ENCODE assay signal across 10 mouse cellular contexts in the genomic region with DNA sequence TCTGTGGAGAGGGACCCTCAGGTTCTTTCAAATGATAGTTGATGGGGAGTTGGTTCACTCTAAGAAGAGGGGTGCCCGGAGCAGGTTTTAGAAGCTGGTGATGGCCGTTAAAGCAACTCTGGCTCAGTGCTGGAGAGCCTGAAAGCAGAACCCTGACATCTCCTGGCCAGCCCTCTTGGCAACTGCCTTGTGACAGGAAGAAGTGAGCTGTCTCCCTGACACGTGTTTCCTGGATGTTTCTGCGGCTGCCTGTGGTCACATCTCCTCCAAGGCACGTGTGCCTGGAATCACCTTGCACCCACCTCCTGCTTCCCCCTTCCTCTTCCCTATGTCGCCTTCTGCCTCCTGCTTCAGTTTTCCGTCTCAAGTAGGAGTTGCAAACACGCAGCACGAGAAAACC. TPM values are rescaled to one million over a fixed set of nuclear protein-coding genes. Genes with fewer than 3 reads are reported as not detected.
A peak's percentile ranks its signal among the peaks of the same experiment; 100 is the strongest.
DNase-seq lines count a peak whose midpoint lies in the region; ATAC-seq and TF ChIP-seq lines count a peak whose summit lies in the region.
"Had no signal": no experiment of that assay in that cellular context is flagged by ENCODE, and none has a peak within 500 bp of the region (broad histone marks: within the 10 kb centered on the region; RNA-seq: fewer than 3 reads in every experiment).

No protein-coding gene starts in this region.

- no peak overlapping the region for H3K4me3 ChIP-seq in liver, embryonic 11.5 days (ENCODE audit: low read depth, low read length)
- no peak overlapping the region for H3K4me3 ChIP-seq in lung, embryonic 14.5 days (ENCODE audit: low read depth, low read length)
- H3K4me3 ChIP-seq: forebrain, embryonic 13.5 days; intestine, embryonic 15.5 days; limb, embryonic 13.5 days had no signal

- ATAC-seq in liver, embryonic 11.5 days (replicated peaks; ENCODE audit: low FRiP score): no peak
- ATAC-seq in lung, embryonic 14.5 days (ENCODE audit: insufficient read depth): no peak
- ATAC-seq: forebrain, embryonic 13.5 days; intestine, embryonic 15.5 days had no signal

- no peak overlapping the region for H3K27ac ChIP-seq in liver, embryonic 11.5 days (ENCODE audit: low read depth, low read length)
- no peak overlapping the region for H3K27ac ChIP-seq in lung, embryonic 14.5 days (ENCODE audit: low read depth)
- H3K27ac ChIP-seq: forebrain, embryonic 13.5 days; intestine, embryonic 15.5 days; limb, embryonic 13.5 days had no signal

- H3K9ac ChIP-seq in liver, embryonic 11.5 days (ENCODE audit: low read depth, low read length): no peak overlapping the region
- H3K9ac ChIP-seq in lung, embryonic 14.5 days: no peak overlapping the region
- H3K9ac ChIP-seq: forebrain, embryonic 13.5 days; intestine, embryonic 15.5 days; limb, embryonic 13.5 days had no signal

- no peak for TF ChIP-seq CTCF in lung, embryonic 14.5 days (IDR thresholded peaks at IDR 0.05; ENCODE audit: low read depth)

- WGBS in liver, embryonic 11.5 days: 57% methylated on average over 9 of the region's 9 CpGs
- WGBS in lung, embryonic 14.5 days: 68% methylated on average over 9 of the region's 9 CpGs

- H3K4me2 ChIP-seq in liver, embryonic 11.5 days: no peak overlapping the region
- H3K4me2 ChIP-seq in lung, embryonic 14.5 days: no peak overlapping the region
- H3K4me2 ChIP-seq: forebrain, embryonic 13.5 days; intestine, embryonic 15.5 days; limb, embryonic 13.5 days had no signal

- peaks cover 17% of the 10 kb centered on the region for H3K4me1 ChIP-seq in liver, embryonic 11.5 days (replicated peaks; ENCODE audit: control insufficient read depth, insufficient read depth, low read length)
- no peaks in the 10 kb centered on the region for H3K4me1 ChIP-seq in lung, embryonic 14.5 days (ENCODE audit: insufficient read depth)

- H3K36me3 ChIP-seq in liver, embryonic 11.5 days (ENCODE audit: control insufficient read depth, insufficient read depth, low read length): peaks cover 5% of the 10 kb centered on the region; the same call in 1 of the 2 replicates
- H3K36me3 ChIP-seq in lung, embryonic 14.5 days (ENCODE audit: insufficient read depth): peaks cover 51% of the 10 kb centered on the region

- H3K27me3 ChIP-seq in liver, embryonic 11.5 days (replicated peaks; ENCODE audit: control insufficient read depth, insufficient read depth, low read length): no peaks in the 10 kb centered on the region
- H3K27me3 ChIP-seq in lung, embryonic 14.5 days (ENCODE audit: insufficient read depth, low read length): no peaks in the 10 kb centered on the region
- H3K27me3 ChIP-seq: forebrain, embryonic 13.5 days; intestine, embryonic 15.5 days; limb, embryonic 13.5 days had no signal

- no peaks in the 10 kb centered on the region for H3K9me3 ChIP-seq in liver, embryonic 11.5 days (ENCODE audit: control insufficient read depth, low read length)
- no peaks in the 10 kb centered on the region for H3K9me3 ChIP-seq in lung, embryonic 14.5 days (ENCODE audit: low read depth, low read length)
- H3K9me3 ChIP-seq: forebrain, embryonic 13.5 days; intestine, embryonic 15.5 days; limb, embryonic 13.5 days had no signal

- intact Hi-C loops in heart, postnatal 25 days (cut with DNase I): no loop called here

- peak; percentile 15 for DNase-seq in liver
- no peak for DNase-seq in liver, embryonic 11.5 days (ENCODE audit: low spot score)
- peak; percentile 15 for DNase-seq in heart, postnatal 25 days (ENCODE audit: low spot score)
- DNase-seq in lung, embryonic 14.5 days: peak; percentile 10
- no peak for DNase-seq in c-Kit-positive CD71-positive TER-119-positive erythroid progenitor cells, embryonic 14.5 days (ENCODE audit: low spot score)
- no peak for DNase-seq in right cerebral cortex, postnatal 36 days (ENCODE audit: low spot score in 2 of 2)
- no peak for DNase-seq in cerebellum, postnatal 4 days (ENCODE audit: low spot score in 2 of 2)

RNA-seq across cellular contexts. Expression of a gene that starts 4.8 kb away (rescaled TPM):
- 15.5 and 19.8 TPM in 2 replicates for polyA plus RNA-seq in liver, embryonic 11.5 days (2014; fragmentation: Nextera tagmentation; extraction: Ambion mirVana)
- total RNA-seq in heart, postnatal 25 days (2021): 10 to 100 TPM; 27.0 to 37.8 TPM
- polyA plus RNA-seq in lung, embryonic 14.5 days (2014; fragmentation: Nextera tagmentation; extraction: Ambion mirVana): 21.9 and 22.4 TPM in 2 replicates

RNA-seq across cellular contexts. Expression of a gene that starts 34.2 kb away (rescaled TPM):
- polyA plus RNA-seq in liver, embryonic 11.5 days (2014; fragmentation: Nextera tagmentation; extraction: Ambion mirVana): 0.10 TPM in 1 of 2 replicates, not detected in the other
- not detected for total RNA-seq in heart, postnatal 25 days (2021)
- 0.11 and 0.12 TPM in 2 replicates for polyA plus RNA-seq in lung, embryonic 14.5 days (2014; fragmentation: Nextera tagmentation; extraction: Ambion mirVana)
- polyA plus RNA-seq: forebrain, embryonic 13.5 days had no signal

RNA-seq across cellular contexts. Expression of a gene that starts 55.6 kb away (rescaled TPM):
- polyA plus RNA-seq in liver, embryonic 11.5 days (2014; fragmentation: Nextera tagmentation; extraction: Ambion mirVana): 7.8 and 8.5 TPM in 2 replicates
- total RNA-seq in heart, postnatal 25 days (2021): 10 to 100 TPM; 23.1 to 25.2 TPM
- polyA plus RNA-seq in lung, embryonic 14.5 days (2014; fragmentation: Nextera tagmentation; extraction: Ambion mirVana): 7.2 and 8.5 TPM in 2 replicates

RNA-seq across cellular contexts. Expression of a gene that starts 55.8 kb away (rescaled TPM):
- polyA plus RNA-seq in liver, embryonic 11.5 days (2014; fragmentation: Nextera tagmentation; extraction: Ambion mirVana): 7.1 and 9.2 TPM in 2 replicates
- 10 to 100 TPM; 16.3 to 17.5 TPM for total RNA-seq in heart, postnatal 25 days (2021)
- 12.4 and 14.2 TPM in 2 replicates for polyA plus RNA-seq in lung, embryonic 14.5 days (2014; fragmentation: Nextera tagmentation; extraction: Ambion mirVana)

RNA-seq across cellular contexts. Expression of a gene that starts 59.1 kb away (rescaled TPM):
- not detected in 2 replicates for polyA plus RNA-seq in liver, embryonic 11.5 days (2014; fragmentation: Nextera tagmentation; extraction: Ambion mirVana)
- not detected for total RNA-seq in heart, postnatal 25 days (2021)
- not detected in 2 replicates for polyA plus RNA-seq in lung, embryonic 14.5 days (2014; fragmentation: Nextera tagmentation; extraction: Ambion mirVana)
- polyA plus RNA-seq: forebrain, embryonic 13.5 days; intestine, embryonic 15.5 days had no signal

Comparison
In these comparisons a context has a peak if more than half of its experiments do, and no peak if none do; other contexts are left out.
1. DNase-seq: peak in liver (single experiment), heart, postnatal 25 days (single experiment) and lung, embryonic 14.5 days (single experiment); none in liver, embryonic 11.5 days (single experiment), c-Kit-positive CD71-positive TER-119-positive erythroid progenitor cells, embryonic 14.5 days (single experiment), right cerebral cortex, postnatal 36 days (0 of 2) and cerebellum, postnatal 4 days (0 of 2).